Mouse (Mus musculus) neutrophil, adult 5-6 weeks (primary cell): ENCODE data around the gene Gm2115. TPM values are rescaled to one million over a fixed set of nuclear protein-coding genes. Genes with fewer than 3 reads are reported as not detected.

Experiments
- ATAC-seq: fragments of 151-379, 151-347 bp; 2 replicates; pipeline ENCODE4 v1.8.0; 2017; ENCODE audit warnings: mild to moderate bottlenecking, moderate TSS enrichment; ENCODE audit not compliant: insufficient number of reproducible peaks, poor library complexity, low FRiP score, severe bottlenecking; ENCODE audit errors: extremely low read depth
- total RNA-seq: library from RNA; stranded (forward); fragments of 200-1000 nt; gene quantifications from 2 replicates; pipeline ENCODE4 v1.2.3, GENCODE M21; 2017

Gene Gm2115
- total RNA-seq, 1 experiment from 2014 or later, result not detected

GRCm38 (mm10) chr7:84579769-84580168, 51.0 kb downstream of the Gm2115 start:
- ATAC-seq, result no peak

- no peak for ATAC-seq
Observed at GRCm38 (mm10) chr7:84585086-84585485, 56.3 kb downstream of the Gm2115 start.

GRCm38 (mm10) chr7:84586360-84587100, 57.8 kb downstream of the Gm2115 start:
- ATAC-seq, result no peak

GRCm38 (mm10) chr7:84587101-84587783, 58.5 kb downstream of the Gm2115 start:
- ATAC-seq, result no peak

GRCm38 (mm10) chr7:84590622-84591021, 61.9 kb downstream of the Gm2115 start:
- no peak for ATAC-seq

- ATAC-seq, result no peak
Observed at GRCm38 (mm10) chr7:84591347-84591746, 62.6 kb downstream of the Gm2115 start.

DNA sequence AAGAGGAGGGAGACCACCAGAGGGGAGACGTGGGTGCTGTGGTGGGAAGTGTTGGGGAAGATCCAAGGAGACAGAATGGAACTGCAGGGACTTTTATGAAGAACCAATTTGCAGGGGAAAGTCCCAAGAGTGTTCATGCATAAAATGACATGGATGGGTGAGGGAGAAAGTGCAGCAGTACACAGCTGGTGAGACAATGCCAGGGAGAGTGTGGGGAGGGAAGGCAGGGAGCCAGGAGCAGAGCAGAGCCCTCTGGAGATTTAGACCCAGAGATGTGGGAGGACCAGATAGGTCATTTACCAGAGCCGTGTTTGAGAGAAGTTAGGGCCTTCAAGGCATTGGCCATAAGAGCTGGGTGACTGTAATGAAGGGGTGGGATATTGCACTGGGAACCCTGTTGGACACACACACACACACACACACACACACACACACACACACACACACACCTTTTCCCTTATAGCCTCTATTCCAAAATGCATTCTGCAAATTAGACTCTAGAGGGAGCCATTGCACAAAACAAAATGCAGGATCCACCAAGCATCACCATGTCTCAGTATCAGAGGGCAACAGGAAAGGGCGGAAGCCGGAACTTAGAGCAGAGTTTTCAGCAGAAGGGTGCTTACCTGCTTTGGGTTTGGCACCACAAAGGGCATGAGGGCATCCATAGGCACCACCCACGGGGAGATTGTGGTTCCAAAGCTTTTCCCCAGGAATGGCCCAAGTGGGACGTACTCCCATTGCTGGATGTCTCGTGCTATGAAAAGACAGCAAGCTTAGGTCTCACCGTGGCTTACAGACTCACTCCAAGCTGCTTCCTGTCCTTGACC, 65.5 kb downstream of the Gm2115 start:
- ATAC-seq, result peak; percentile 80

GRCm38 (mm10) chr7:84594917-84595303, 66.2 kb downstream of the Gm2115 start:
- no peak for ATAC-seq

GRCm38 (mm10) chr7:84596002-84596401, 67.2 kb downstream of the Gm2115 start:
- ATAC-seq, result no peak

DNA sequence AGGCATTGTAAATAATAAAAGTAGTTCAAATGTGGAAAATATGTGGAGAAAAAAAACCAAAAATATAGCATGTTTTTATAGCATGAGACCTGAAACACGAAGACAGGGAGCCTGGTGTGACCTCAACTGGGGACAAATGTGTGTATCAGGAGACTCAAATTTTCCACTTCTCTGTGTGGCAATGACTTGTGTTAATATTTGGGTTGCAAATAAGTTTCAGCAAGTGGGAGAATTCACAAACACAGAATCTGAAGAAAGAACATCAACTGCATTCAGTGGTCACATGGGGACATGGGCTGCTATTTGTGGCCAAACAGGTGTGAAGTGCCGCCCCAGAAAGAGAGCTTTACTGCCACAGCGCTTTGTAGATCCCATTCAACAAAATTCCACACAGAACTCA, 67.9 kb downstream of the Gm2115 start:
- no peak for ATAC-seq

GRCm38 (mm10) chr7:84600631-84601030, 71.9 kb downstream of the Gm2115 start:
- no peak for ATAC-seq

DNA sequence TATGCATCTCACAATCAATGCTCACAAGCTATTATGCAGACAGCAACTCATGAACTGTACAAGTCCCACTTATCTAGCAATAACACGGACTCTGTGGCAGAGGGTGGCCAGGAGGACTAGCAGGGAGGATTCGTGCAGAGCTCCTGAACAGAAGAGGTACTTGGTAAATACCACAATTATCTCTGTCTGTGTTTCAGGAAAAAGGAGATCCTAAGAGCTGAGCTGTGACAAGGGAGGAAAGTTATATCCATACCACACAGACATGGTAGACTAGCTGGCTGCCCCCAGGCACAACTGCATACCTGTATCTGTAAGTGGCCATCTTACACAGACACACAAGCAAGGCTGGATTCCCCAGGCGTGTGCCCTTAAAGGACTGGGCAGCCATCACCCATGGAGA, 72.6 kb downstream of the Gm2115 start:
- ATAC-seq, result no peak

DNA sequence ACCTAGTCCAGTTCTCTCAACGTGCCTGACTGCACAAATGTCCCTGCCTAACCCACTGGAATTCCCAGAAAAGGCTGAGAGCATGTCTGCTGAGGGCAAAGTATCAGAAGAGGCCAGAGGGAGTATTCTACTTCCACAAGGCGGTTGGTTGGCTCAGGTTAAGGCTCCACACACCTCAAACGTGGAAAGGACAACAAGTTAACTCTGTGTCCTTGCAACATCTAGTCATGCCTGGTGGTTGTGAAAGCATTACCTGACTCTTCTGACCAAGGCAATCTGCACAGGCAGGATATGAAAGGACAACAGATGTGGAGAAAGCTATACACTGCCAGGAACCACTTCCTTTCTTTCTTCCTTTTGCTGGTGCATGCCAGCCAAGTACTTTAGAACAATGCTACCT, 75.7 kb downstream of the Gm2115 start:
- no peak for ATAC-seq

GRCm38 (mm10) chr7:84605033-84605687, 76.4 kb downstream of the Gm2115 start:
- ATAC-seq, result no peak

DNA sequence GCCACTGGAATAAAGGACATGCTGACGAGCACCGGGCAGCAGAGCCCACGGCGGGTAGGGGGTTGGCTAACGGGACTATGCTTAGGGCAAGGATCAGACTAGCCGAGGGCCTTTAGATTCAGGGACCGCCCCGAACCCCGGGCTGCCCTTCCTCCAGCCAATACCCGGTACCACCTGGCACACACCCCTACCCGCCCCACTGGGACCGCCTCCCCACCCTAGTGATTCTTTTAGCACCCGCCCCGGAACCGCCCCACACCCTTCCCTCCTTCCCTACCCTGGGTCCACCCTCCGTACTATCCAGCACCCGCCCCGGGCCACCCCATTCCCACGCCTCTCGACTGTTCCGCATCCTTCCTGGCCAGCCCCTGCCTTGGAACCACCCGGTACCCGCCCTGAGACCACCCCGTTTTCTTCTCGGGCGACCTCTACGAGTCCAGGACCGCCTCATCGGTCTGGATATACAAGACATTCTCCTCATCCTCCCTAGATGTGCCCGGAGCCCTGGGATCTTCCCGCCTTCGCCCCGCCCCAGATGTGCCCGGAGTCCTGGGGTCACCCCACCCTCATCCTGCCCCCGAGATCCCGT, 77.0 kb downstream of the Gm2115 start:
- peak; percentile 65 for ATAC-seq

DNA sequence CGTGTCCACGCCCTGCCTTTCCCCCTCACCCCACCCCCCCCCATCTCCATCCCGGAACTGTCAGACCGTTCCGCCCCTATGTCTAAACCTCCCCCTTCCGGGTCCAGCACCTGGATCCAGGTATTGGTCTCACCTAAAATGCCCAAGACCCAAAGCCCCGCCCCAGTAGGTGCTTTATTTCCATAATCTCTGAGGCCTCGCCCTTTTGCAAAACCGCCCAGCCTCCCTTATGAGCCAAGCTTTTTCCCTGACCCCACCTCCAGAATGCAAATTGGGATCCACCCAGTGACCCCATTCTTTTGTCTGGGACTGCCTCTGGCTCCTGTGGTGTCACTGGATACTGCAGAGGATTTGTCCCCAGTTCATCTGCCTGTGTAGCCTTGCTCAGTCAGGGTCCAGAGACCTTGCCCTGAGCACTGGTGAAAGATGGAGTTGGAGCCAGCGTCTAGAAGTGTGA, 77.6 kb downstream of the Gm2115 start, which contains the start of gene Fah:
TSS of gene Fah (minus strand) at position 430 of the 457 bp plus-strand sequence.
- ATAC-seq, result no peak

GRCm38 (mm10) chr7:84611609-84612008, 82.9 kb downstream of the Gm2115 start:
- ATAC-seq, result no peak

GRCm38 (mm10) chr7:84612445-84612844, 83.7 kb downstream of the Gm2115 start:
- ATAC-seq, result no peak

GRCm38 (mm10) chr7:84618951-84619350, 90.2 kb downstream of the Gm2115 start:
- ATAC-seq, result no peak
